17 mouse cellular contexts compared by ENCODE assay signal in genomic region chr2:37855226-37855625, GRCm38 (mm10).
DNase-seq lines count a peak whose midpoint lies in the region; ATAC-seq and TF ChIP-seq lines count a peak whose summit lies in the region.
"Had no signal": no experiment of that assay in that cellular context is flagged by ENCODE, and none has a peak within 500 bp of the region (broad histone marks: within the 10 kb centered on the region; RNA-seq: fewer than 3 reads in every experiment).

No protein-coding gene starts in this region.

- H3K36me3 ChIP-seq in hindbrain, embryonic 15.5 days = no peaks in the 10 kb centered on the region
- 0 out of 2 replicates have a peak, but pooled peaks cover 3% of the 10 kb centered on the region for H3K36me3 ChIP-seq in hindbrain, embryonic 10.5 days
- no peaks in the 10 kb centered on the region for H3K36me3 ChIP-seq in lung, embryonic 14.5 days (ENCODE audit: insufficient read depth)
- 0 out of 2 replicates have a peak, but pooled peaks cover 3% of the 10 kb centered on the region for H3K36me3 ChIP-seq in forebrain, postnatal 0 days (ENCODE audit: insufficient read depth)
- H3K36me3 ChIP-seq: heart, embryonic 15.5 days; hindbrain, embryonic 12.5 days had no signal

- WGBS in hindbrain, embryonic 15.5 days = 79% methylated on average over 2 of the region's 2 CpGs
- 70% methylated on average over 2 of the region's 2 CpGs for WGBS in hindbrain, embryonic 10.5 days
- WGBS in lung, embryonic 14.5 days = 50% methylated on average over 2 of the region's 2 CpGs
- WGBS in forebrain, postnatal 0 days = 48% methylated on average over 2 of the region's 2 CpGs

- H3K4me1 ChIP-seq in hindbrain, embryonic 15.5 days (replicated peaks) = no peaks in the 10 kb centered on the region
- H3K4me1 ChIP-seq in hindbrain, embryonic 10.5 days (replicated peaks) = peaks cover 16% of the 10 kb centered on the region
- no peaks in the 10 kb centered on the region for H3K4me1 ChIP-seq in lung, embryonic 14.5 days (ENCODE audit: insufficient read depth)
- no peaks in the 10 kb centered on the region for H3K4me1 ChIP-seq in forebrain, postnatal 0 days (ENCODE audit: insufficient read depth)

- no peak overlapping the region for H3K27ac ChIP-seq in hindbrain, embryonic 15.5 days (replicated peaks)
- no peak overlapping the region for H3K27ac ChIP-seq in hindbrain, embryonic 10.5 days
- H3K27ac ChIP-seq in lung, embryonic 14.5 days (ENCODE audit: low read depth) = no peak overlapping the region
- H3K27ac ChIP-seq in forebrain, postnatal 0 days (ENCODE audit: low read depth, low read length) = no peak overlapping the region
- H3K27ac ChIP-seq: embryonic facial prominence, embryonic 13.5 days; heart, embryonic 15.5 days; hindbrain, embryonic 12.5 days had no signal

- no peak overlapping the region for H3K4me2 ChIP-seq in hindbrain, embryonic 15.5 days
- H3K4me2 ChIP-seq in lung, embryonic 14.5 days = no peak overlapping the region
- H3K4me2 ChIP-seq in forebrain, postnatal 0 days (ENCODE audit: low read depth) = no peak overlapping the region
- H3K4me2 ChIP-seq: embryonic facial prominence, embryonic 13.5 days; heart, embryonic 15.5 days; hindbrain, embryonic 12.5 days; midbrain, embryonic 11.5 days had no signal

- H3K4me3 ChIP-seq in hindbrain, embryonic 15.5 days = no peak overlapping the region
- H3K4me3 ChIP-seq in hindbrain, embryonic 10.5 days = no peak overlapping the region
- H3K4me3 ChIP-seq in lung, embryonic 14.5 days (ENCODE audit: low read depth, low read length) = no peak overlapping the region
- H3K4me3 ChIP-seq in forebrain, postnatal 0 days (ENCODE audit: low read depth, low read length) = no peak overlapping the region
- H3K4me3 ChIP-seq: embryonic facial prominence, embryonic 13.5 days; heart, embryonic 15.5 days; hindbrain, embryonic 12.5 days had no signal

- H3K27me3 ChIP-seq in hindbrain, embryonic 15.5 days = no peaks in the 10 kb centered on the region
- H3K27me3 ChIP-seq in hindbrain, embryonic 10.5 days (ENCODE audit: insufficient read depth, poor library complexity, severe bottlenecking) = no peaks in the 10 kb centered on the region
- H3K27me3 ChIP-seq in lung, embryonic 14.5 days (ENCODE audit: insufficient read depth, low read length) = no peaks in the 10 kb centered on the region
- no peaks in the 10 kb centered on the region for H3K27me3 ChIP-seq in forebrain, postnatal 0 days (ENCODE audit: insufficient read depth, low read length)
- H3K27me3 ChIP-seq: embryonic facial prominence, embryonic 13.5 days; heart, embryonic 15.5 days; hindbrain, embryonic 12.5 days had no signal

- no peak for TF ChIP-seq CTCF in lung, embryonic 14.5 days (IDR thresholded peaks at IDR 0.05; ENCODE audit: low read depth)
- no peak for TF ChIP-seq CTCF in forebrain, postnatal 0 days (IDR thresholded peaks at IDR 0.05; ENCODE audit: low read depth)

- H3K9me3 ChIP-seq in hindbrain, embryonic 15.5 days = no peaks in the 10 kb centered on the region
- no peaks in the 10 kb centered on the region for H3K9me3 ChIP-seq in hindbrain, embryonic 10.5 days
- no peaks in the 10 kb centered on the region for H3K9me3 ChIP-seq in lung, embryonic 14.5 days (ENCODE audit: low read depth, low read length)
- H3K9me3 ChIP-seq in forebrain, postnatal 0 days (ENCODE audit: low read length) = no peaks in the 10 kb centered on the region
- H3K9me3 ChIP-seq: embryonic facial prominence, embryonic 13.5 days; G1E; heart, embryonic 15.5 days; hindbrain, embryonic 12.5 days had no signal

- DNase-seq in hindbrain, embryonic 10.5 days (ENCODE audit: low spot score) = no peak
- peak; percentile 22 for DNase-seq in lung, embryonic 14.5 days
- no peak for DNase-seq in lung, postnatal 14 days
- peak; percentile 45 for DNase-seq in Muller cell, postnatal 12 days (ENCODE audit: inconsistent ontology term)
- peak; percentile 25 for DNase-seq in forebrain, postnatal 0 days
- no peak for DNase-seq in adrenal gland, postnatal 14 days
- no peak for DNase-seq in urinary bladder, postnatal 25 days (ENCODE audit: low spot score)
- DNase-seq: cerebellum, adult 11 months; heart, adult 11 months; liver, postnatal 0 days; spleen, adult 18-20 months had no signal

- no peak overlapping the region for H3K9ac ChIP-seq in hindbrain, embryonic 15.5 days
- no peak overlapping the region for H3K9ac ChIP-seq in lung, embryonic 14.5 days
- H3K9ac ChIP-seq in forebrain, postnatal 0 days = no peak overlapping the region
- H3K9ac ChIP-seq: embryonic facial prominence, embryonic 13.5 days; heart, embryonic 15.5 days; hindbrain, embryonic 12.5 days; liver, postnatal 0 days had no signal

- ATAC-seq in hindbrain, embryonic 15.5 days (ENCODE audit: low FRiP score, low read depth) = 0 out of 2 replicates have a peak, but pooled peaks have one; percentile 23
- peak; percentile 58 for ATAC-seq in lung, embryonic 14.5 days (ENCODE audit: insufficient read depth)
- ATAC-seq in forebrain, postnatal 0 days = peak; percentile 78
- ATAC-seq: liver, postnatal 0 days had no signal

Comparison
In these comparisons a context has a peak if more than half of its experiments do, and no peak if none do; other contexts are left out.
1. DNase-seq: peak in lung, embryonic 14.5 days (single experiment), Muller cell, postnatal 12 days (single experiment) and forebrain, postnatal 0 days (single experiment); none in hindbrain, embryonic 10.5 days (single experiment), lung, postnatal 14 days (single experiment), adrenal gland, postnatal 14 days (single experiment) and urinary bladder, postnatal 25 days (single experiment).
2. ATAC-seq: peak in every context shown above with its lines; median percentile 78 in forebrain, postnatal 0 days; 58 in lung, embryonic 14.5 days; 23 in hindbrain, embryonic 15.5 days.